Mouse (Mus musculus) kidney, adult 11 months (tissue): ENCODE results near the gene Gm8439.
"Not testable (repeated sequence)": the region's sequence is repeated elsewhere in the genome, so short reads cannot be mapped to it uniquely, and the experiment has no call there.

Source experiments
- DNase-seq: peaks from one replicate; pipeline ENCODE4 v3.0.0; 2022

Gene Gm8439

GRCm38 (mm10) chr4:120588445-120588844 is at the start of gene Gm8439:
TSS of gene Gm8439 (plus strand) at chr4:120588745.
- no peak for DNase-seq

- DNase-seq, result no peak
These were observed 43.6 kb upstream of the Gm8439 start for GRCm38 (mm10) chr4:120544896-120545295.

- DNase-seq, result no peak
These were observed 32.0 kb upstream of the Gm8439 start for GRCm38 (mm10) chr4:120556592-120556991.

GRCm38 (mm10) chr4:120565726-120566125 is 22.8 kb upstream of the Gm8439 start:
- DNase-seq, result no peak

GRCm38 (mm10) chr4:120568005-120568404 is 20.5 kb upstream of the Gm8439 start:
- no peak for DNase-seq

- DNase-seq, result peak; percentile 57
These were observed 19.5 kb upstream of the Gm8439 start for GRCm38 (mm10) chr4:120569025-120569424.

GRCm38 (mm10) chr4:120569486-120570437 is 18.8 kb upstream of the Gm8439 start, which contains the start of gene Ctps:
TSS of gene Ctps (minus strand) at chr4:120570276.
- peak; percentile 93 for DNase-seq

GRCm38 (mm10) chr4:120570438-120571069 is 18.0 kb upstream of the Gm8439 start:
- DNase-seq, result no peak

GRCm38 (mm10) chr4:120571070-120571464 is 17.5 kb upstream of the Gm8439 start:
- DNase-seq, result no peak

- DNase-seq, result no peak
These were observed 16.9 kb upstream of the Gm8439 start for GRCm38 (mm10) chr4:120571691-120572090.

GRCm38 (mm10) chr4:120580894-120581293 is 7.7 kb upstream of the Gm8439 start:
- no peak for DNase-seq

GRCm38 (mm10) chr4:120581711-120582110 is 6.8 kb upstream of the Gm8439 start:
- DNase-seq, result no peak

- no peak for DNase-seq
These were observed 1.6 kb upstream of the Gm8439 start for GRCm38 (mm10) chr4:120586986-120587385.

- DNase-seq, result no peak
These were observed 525 bp downstream of the Gm8439 start for GRCm38 (mm10) chr4:120589070-120589469.

GRCm38 (mm10) chr4:120589815-120590422 is 1.4 kb downstream of the Gm8439 start:
- DNase-seq, result peak; percentile 63

- no peak for DNase-seq
These were observed 2.4 kb downstream of the Gm8439 start for GRCm38 (mm10) chr4:120590973-120591372.

- DNase-seq, result not testable (repeated sequence)
These were observed 7.7 kb downstream of the Gm8439 start for GRCm38 (mm10) chr4:120596210-120596609.

GRCm38 (mm10) chr4:120598922-120599321 is 10.4 kb downstream of the Gm8439 start:
- DNase-seq, result peak; percentile 44

- no peak for DNase-seq
These were observed 13.2 kb downstream of the Gm8439 start for GRCm38 (mm10) chr4:120601774-120602173.

GRCm38 (mm10) chr4:120602669-120603068 is 14.1 kb downstream of the Gm8439 start:
- DNase-seq, result no peak

GRCm38 (mm10) chr4:120606941-120607340 is 18.4 kb downstream of the Gm8439 start:
- DNase-seq, result peak; percentile 23

GRCm38 (mm10) chr4:120611005-120611404 is 22.5 kb downstream of the Gm8439 start:
- DNase-seq, result no peak

GRCm38 (mm10) chr4:120612304-120613080 is 23.9 kb downstream of the Gm8439 start:
- DNase-seq, result no peak
